Mouse (Mus musculus) embryo, embryonic 11 days (tissue): ENCODE measurements around the gene Zp3.

Experiments used
- DNase-seq: peaks from one replicate; pipeline ENCODE4 v3.0.0-alpha.2; 2015

Zp3 gene

DNA sequence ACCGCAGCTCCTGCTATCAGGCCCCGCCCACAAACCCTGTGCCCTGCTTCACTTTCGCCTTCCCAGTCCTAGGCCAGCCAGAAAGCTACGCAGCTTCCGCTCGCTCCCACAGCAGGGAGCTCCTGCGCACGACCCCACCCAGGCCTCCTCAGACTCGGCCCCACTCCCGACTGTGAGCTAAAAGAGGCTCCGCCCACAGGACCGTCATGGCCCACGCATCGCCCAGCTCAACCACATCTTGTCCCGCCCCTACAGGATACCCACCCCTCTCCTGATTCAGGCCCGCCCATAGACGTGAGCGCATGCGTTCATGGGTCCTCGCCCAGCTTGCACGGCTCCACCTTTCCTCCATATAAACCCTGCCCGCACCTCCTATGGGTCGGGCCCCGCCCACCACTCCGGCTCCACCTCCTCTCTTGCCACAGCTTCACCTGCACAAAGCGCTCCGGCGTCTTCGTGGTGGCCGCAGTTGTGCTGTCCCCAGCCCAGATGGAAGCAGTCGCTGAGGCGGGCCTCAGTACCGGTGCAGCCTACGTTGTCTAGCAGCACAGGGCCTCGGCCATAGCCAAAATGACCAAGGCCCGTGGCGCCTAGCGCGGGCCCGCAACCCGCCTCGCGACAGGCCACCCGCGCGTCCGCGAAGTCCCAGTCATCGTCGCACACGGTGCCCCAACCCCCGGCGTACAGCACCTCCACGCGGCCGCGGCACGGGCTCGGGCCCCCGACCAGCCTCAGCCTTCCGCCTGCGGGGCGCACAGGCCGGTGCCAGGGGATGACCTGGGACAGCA lies 17.2 kb upstream of the Zp3 start:
- peak; percentile 99 for DNase-seq

DNA sequence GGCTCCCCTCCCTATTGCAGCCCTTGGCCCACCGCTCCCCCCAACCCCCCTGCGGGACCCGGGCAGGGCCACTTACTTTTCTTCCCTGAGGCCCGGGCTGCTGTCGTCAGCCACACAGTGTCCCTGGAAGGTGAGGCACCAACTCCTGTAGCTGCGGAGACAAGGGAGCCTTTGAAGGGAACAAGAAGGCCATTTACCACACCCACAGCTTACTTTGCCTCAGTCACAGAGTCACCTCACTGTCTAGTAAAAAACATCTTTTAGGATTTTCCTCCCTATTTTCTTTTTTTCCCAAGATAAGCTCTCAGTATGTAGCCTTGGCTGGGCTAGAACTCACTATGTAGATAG lies 16.6 kb upstream of the Zp3 start:
- no peak for DNase-seq

DNA sequence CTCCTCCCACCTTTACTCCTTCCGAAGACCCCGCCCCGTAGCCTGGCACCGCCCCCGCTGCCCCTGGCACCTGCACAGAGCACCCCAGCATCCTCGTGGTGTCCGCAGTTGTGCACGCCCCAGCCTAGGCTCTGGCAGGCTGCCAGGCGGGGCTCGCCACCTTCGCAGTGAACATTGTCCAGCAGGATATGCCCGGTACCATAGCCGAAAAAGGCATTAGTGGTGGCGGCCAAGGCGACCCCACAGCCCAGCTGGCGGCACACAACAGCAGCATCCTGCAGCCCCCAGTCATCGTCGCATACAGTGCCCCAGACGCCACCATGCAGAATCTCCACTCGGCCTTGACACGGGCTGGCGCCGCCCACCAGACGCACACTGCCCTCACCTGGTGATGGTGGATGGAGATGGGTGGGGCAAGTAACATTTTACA lies 14.4 kb upstream of the Zp3 start:
- peak; percentile 7 for DNase-seq

DNA sequence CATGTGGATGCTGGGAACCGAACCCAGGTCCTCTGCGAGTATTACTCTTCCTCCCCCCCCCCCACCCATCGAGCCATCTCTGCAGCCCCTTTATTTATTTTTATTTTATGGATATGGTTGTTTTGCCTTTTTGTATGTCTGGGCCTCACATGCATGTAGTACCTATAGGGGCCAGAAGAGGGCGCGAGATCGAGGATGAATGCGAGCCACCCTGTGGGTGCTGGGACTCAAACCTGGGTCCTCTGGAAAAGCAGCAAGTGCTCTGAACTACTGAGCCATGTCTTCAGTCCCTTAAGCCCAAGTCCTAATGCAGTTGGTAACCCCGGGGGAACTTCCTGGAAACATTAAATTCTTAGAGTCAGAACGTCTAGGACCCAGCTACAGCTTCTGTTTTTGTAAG lies 13.0 kb upstream of the Zp3 start:
- DNase-seq: no peak

DNA sequence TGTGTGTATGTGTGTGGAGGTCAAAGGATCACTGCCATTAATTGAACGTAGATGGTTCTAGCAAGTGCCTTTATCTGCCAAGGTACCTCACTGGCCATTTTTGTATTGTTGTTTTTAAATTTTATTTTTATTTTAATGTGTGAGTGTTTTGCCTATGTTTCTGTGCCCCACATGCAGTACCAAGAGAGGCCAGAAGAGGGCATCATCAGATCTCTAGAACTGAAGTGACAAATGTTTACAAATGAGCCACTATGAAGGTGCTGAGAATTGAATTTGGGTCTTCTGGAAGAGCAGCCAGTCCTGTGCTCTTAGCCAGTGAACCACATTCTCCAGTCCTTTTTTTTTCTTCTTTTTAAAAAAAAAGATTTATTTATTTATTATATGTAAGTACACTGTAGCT lies 11.1 kb upstream of the Zp3 start:
- DNase-seq: peak; percentile 45

DNA sequence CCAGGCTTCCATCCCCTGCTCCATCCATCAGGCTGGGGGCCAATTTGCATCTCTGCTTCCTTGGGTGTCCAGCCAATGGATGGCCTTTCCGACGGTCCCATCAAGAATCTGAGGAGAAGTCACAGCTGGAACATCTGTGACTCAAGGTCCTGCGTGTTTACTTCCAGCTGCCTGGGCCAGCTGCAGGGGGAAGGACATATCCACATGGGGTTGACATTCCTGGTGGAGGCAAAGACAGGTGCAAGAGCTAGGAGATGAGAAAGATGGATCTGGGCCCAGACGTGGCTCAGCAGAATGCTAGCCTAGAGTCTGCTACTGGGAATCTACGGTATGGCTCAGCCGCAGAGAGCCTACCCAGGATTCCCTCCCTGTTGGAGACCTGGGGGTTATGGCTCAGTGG lies 9.7 kb upstream of the Zp3 start:
- no peak for DNase-seq

DNA sequence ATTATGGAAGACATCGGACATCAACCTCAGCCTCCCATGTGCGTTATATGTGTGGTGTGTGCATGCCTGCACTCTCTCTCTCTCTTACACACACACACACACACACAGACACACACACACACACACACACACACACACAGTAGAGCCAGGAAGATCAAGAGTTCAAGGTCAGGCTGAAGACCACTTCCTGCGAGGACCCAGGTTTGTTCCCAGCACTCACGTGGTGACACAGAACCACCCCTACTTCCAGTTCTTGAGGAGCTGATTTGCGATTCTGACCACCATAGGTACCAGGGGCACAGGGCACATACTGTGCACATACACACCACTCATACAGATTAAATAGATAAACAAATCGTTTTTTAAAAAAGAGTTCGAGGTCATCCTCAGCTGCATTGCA lies 8.0 kb upstream of the Zp3 start:
- DNase-seq: no peak

DNA sequence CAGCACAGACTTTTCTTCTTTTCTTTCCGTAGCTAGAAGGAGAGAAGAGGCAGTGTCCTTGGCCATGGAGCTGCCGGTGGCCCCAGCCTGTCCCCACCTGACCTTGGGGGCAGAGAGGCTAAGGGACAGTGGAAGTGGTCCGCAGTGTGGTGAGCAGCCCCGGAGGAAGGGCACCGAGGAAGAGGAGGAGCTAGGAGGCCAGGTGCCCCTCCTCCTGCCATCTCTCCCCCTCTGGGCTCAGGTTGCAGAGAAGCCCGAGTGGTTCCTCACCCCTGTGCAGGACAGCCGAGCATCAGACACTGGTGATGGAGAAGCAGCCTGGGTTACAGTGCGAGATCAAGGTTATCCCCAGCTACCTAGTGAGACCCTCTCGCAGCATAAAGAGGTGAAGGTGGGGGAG lies 5.5 kb upstream of the Zp3 start, which contains the start of gene Ssc4d:
Ssc4d (minus strand) TSS at position 167 of the 400 bp plus-strand sequence.
- DNase-seq: no peak

DNA sequence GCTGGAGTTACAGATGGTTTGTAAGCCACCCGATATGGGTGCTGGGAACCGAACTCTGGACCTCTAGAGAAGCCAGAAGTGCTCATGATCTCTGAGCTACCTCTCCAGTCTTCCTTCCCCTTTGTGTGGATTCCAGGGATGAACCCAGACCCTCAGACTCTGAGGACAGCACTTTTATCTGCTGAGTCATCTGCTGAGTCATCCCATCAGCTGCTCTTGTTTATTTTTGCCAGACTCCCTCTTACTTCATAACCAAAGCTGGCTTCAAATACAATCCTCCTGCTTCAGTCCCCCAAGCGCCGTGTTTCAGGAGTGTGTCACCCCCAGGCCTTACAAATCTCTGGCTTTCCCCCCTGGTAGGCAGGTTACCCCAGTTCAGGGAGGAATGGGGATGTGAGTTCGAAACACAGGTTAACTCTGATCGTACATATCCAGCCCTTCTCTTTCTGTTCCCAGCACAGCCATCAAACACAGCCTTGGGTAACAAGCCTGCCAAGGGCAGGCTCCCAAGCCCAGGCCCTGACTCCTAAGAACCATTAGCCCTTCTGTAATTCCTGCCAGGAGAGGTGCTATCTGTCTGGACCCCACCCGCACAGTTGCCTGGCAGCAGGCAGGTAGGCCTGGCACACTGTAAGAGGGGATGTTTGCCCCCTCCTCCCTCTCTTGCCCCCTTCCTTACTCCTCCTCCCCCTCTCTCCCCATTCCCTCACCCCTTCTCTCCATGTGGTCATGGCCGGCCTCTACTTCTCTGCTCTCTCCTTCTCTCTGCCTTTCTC lies 3.8 kb upstream of the Zp3 start:
- DNase-seq: no peak

DNA sequence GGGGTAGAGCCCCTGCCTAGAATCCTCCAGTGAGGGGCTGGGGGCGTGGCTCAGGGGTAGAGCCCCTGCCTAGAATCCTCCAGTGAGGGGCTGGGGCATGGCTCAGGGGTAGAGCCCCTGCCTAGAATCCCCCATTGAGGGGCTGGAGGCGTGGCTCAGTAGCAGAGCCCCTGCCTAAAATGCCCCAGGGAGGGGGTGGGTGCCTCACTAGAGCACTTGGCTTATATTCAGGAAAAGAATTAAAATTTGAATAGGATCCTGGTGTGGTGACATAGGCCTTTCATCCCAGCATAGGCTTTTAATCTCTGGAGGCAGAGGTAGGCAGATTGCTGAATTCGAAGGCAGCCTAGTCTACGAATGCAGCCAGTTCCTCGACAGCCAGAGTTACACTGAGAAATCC lies 518 bp upstream of the Zp3 start:
- DNase-seq: no peak

DNA sequence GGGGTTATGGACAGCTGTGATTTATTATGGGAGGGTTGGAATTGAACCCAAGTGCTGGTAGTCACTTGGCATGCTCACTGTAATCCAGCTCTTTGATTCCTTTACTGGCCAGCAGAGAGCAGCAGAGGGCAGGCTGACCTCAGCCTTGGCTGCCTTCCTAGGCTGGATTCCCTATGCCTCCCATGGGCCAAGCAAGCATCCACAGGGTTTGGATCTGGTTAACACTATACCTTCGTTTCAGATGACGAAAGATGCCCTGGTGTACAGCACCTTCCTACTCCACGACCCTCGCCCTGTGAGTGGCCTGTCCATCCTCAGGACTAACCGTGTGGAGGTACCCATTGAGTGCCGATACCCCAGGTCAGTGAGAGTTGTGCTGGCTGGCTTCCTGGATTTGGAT lies 2.5 kb downstream of the Zp3 start:
- peak; percentile 77 for DNase-seq

DNA sequence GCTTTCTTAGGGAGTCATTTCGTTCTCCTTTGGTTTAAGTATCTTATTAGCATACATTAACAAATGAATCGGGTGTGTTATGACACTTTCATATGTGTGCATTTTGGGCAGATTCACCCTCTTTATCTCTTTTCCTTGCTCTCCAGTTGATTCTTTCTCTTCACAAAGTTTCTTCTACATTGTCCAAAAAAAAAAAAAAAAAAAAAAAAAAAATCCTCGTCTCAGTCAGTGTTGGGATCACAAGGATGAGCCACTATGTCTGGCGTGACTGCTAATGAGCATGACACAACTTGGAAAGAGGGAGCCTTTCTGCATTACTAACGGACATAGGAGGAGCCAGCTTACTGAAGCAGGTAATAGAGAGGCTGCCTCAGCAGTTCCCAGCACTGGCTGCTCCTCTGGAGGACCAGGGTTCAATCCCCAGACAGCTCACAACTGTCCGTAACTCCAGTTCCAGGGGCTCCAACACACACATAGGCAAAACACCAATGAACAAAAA lies 4.7 kb downstream of the Zp3 start:
- no peak for DNase-seq

DNA sequence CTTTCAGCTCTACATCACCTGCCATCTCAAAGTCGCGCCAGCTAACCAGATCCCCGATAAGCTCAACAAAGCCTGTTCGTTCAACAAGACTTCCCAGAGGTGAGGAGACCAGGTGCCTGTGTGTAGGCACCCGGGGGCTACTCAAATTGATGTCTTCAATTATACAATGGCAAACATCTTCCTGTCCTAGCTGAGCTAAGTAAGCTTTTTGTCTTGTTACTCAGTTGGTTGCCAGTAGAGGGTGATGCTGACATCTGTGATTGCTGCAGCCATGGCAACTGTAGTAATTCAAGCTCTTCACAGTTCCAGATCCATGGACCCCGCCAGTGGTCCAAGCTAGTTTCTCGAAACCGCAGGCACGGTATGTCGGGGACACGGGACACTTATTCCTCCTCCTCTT lies 7.3 kb downstream of the Zp3 start:
- peak; percentile 46 for DNase-seq

DNA sequence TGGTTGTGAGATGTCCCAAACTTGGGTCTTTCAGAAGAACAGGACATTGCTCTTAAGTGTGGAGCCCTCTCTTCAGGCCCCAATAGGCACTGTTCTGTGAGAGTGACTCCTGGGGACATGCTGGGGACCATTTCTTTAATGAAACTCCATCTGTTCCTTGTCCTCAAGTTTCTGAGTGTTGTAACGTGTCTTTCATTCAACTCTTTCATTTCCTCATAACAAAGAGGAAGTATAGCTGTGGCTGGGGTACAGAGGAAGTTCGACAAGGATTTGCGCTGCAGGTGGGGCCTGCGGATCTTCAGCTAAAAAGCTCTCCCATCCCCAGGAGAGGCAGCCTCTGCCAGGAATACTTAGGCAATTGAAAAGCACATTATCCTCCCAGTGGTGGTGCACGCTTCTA lies 10.7 kb downstream of the Zp3 start:
- no peak for DNase-seq

DNA sequence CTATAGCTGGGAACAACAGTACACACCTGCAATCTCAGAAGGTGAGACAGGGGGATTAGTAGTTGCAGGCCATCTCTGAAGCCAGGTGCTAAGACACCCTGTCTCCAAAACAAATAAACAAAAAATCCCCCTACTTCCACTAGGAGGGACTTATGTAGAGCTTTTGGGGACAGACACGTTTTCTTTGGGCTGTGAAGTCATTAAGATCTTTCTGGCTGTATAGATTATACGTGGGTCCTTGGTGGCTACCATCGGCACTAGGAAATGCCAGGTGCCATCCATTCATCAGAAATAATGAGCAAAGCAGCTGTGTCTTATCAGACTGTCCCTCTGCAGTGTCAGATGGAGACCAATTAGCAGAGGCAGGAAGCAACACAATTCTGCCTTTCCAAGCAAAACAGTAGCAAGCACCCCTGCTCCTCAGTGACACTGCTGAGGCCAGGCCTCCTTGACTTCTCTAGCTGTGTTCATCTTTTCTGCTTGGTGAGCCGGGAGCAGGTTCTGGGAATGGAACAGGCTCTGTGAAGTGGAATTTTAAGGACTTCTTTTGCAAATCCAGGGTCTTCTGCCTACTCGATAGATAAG lies 13.6 kb downstream of the Zp3 start:
- DNase-seq: no peak

DNA sequence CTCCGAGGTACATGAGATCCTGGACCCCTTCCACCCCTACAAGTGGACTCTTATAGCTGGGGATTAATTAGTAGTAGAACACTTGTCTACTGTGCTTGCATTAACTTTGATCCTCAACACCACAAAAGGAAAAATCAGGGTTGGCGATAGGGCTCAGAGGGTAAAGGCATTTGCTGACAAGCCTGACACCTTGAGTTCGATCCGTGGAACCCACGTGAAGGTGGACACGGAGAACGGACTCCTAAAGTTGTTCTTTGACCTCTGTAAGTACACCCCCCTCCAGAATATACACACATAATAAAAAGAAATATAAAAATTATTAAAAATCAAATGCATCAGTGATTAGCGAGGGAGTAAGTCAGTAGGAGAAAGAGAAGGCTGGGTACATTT lies 14.4 kb downstream of the Zp3 start:
- no peak for DNase-seq

DNA sequence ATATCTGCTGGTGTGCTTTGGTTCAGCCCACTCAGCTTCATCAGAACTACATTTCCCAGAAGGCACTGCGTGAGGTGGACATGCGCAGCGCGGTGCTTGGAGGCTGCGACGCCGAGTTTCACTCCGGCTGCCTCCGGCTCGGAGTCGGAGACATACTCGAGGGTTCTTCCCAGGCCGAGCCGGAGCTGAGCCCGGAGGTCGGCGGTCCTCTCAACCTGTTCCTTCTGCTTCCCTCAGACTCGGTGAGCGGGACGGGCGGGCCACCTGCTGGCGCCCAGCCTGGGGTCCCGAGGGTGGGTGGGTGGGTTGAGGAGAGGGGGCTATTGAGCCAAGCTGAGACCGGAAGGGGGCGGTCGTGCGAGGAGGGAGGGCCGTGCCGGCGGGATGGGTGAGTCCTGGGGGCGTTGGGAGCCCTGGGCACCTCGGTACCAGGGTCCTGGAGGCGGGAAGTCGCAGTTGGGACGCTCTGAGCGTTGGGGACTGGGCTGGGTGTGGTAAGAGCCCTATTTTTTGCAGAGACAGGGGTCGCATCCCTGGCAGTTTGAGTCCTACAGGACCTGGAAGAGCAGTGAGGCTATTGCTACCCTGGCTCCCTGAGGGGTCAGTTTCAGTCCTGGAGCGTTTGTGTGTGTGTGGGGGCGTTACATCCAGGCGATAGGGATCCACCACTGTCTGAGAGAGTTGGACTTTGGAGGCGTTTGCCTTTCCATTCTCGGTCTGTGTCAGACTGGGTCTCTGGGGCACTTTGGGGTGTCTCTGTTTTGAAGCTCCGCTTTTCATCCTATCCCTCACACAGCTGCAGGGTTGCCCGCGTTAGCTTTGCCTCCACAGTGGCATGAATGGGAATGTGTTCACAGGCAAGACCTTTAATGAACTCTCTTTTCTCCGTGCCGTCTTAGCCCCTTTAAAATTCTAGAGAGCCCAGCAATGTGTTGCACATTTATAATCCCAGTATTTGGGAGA lies 15.1 kb downstream of the Zp3 start, which contains the start of gene Dtx2:
Dtx2 (plus strand) TSS at position 76 of the 963 bp plus-strand sequence.
- DNase-seq: peak; percentile 96

DNA sequence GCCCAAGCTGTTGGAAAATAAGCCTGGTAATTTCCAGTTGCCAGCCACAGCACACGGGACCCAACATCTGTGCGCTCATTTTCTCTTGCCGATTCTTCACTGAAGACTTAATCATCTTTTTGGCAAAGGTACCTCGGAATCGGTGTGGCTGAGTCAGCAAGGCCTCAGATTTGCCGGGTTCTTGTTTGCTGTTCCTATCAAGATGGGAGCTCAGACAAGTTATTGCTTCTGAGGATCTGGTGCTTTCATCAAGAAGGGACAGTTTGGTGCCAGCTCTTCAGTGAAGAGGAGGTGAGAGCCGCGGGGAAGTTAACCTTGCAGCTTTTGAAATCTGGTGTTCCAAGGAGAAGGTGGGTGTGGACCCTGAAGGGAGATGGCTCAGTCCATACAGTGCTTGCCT lies 16.3 kb downstream of the Zp3 start:
- no peak for DNase-seq

DNA sequence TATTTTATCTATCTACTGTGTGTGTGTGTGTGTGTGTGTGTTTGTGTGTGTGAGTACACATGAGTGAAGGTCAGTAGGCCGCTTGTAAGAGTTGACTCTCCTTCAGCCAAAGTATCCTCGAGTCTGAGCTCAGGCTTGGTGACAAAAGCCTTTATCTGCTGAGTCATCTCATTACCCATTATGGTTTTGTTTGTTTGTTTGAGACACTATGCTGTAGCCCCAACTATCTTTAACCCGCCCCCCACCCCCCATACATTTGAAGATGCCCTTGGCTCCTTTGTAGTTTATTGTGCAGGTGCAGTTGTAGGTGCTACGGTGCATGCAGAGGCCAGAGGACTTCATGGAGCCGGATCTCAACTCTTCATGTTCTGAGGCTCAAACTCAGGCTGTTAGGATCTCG lies 21.3 kb downstream of the Zp3 start:
- no peak for DNase-seq

DNA sequence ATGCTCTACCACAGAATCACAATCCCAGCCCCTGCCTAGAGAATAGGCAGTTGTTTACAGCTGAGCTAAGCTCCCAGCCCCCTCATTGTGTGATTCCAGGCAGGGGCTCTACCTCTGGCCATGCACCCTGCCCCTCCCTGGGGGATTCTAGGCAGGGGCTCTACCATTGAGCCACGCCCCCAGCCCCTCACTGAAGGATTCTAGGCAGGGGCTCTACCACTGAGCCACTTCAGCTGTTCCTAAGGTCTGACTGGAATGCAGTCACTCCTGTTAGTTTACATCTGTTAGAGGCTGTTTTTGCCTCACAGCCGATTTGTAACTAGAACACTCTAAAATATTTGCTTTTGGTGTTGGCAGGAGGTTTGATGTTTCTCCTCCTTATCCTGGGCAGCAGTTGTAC lies 22.4 kb downstream of the Zp3 start:
- no peak for DNase-seq

DNA sequence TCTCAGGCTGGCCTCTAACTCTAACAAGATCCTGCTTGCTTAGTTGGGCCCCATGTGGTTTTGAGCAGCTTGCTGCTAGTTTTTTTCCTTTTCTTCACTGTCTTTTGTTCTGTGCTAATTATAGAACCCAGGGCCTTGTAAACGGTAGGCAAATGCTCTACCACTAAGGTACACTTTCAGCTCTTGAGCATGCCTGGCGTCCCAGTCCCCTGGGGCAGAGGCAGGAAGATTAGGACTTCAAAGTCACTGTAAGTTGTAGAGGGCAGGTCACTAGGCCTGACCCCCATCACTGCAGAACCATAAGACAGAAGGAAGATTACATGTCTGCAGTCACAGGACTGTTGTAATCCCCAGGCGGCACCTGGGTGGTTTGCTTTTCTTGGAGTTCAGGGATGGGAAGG lies 22.9 kb downstream of the Zp3 start:
- peak; percentile 24 for DNase-seq

DNA sequence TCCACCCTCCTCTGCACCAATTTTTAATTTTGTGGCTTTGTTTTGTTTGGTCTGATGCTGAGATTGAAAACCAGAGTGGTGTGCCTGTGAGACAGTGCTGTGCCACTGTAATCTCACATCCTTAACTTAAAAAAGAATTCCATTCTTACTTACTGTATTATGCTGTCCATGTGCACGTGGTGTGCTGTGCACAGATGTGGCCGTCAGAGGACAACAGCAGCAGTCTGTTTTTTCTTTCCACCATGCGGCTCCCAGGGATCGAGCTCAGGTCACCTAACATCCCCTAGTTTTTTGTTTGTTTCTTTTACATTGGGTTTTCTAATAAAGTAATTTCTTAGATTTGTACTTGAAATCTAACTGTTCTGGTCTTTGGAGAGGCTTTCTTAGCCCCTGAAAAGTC lies 24.6 kb downstream of the Zp3 start:
- no peak for DNase-seq

DNA sequence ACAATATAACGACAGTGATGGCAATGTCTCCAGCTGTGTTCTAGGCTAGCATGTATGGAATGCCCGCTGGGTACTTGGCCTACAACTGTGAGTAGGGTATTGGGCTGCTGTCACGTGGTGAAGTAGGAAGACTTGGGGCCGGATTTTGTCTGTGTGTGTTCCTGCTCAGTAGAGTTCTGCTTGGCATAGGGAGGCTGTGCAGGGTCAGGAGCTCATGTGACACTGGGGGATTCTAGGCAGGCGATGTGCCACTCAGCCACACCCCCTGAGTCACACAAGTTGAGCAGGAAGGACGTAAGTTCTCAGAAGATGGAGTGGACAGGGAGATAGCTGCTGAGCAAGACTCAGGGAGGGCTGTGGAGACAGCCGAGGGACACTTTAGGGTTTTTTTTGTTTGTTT lies 27.8 kb downstream of the Zp3 start:
- DNase-seq: no peak
